Mouse (Mus musculus) heart, adult 2 months (tissue): ENCODE data around the gene Lman2. TPM values are rescaled to one million over a fixed set of nuclear protein-coding genes. Genes with fewer than 3 reads are reported as not detected.

Experiments
- DNase-seq, 2 experiments: peaks; one replicate each; pipeline ENCODE4 v3.0.0; 2021
- H3K27ac ChIP-seq: fragments of 200-600 bp; 2 replicates; pipeline ENCODE4 v1.8.1; 2022
- H3K27me3 ChIP-seq: fragments of 200-500 bp; 2 replicates; pipeline ENCODE4 v1.6.1; 2012; ENCODE audit warnings: mild to moderate bottlenecking, low read length, inconsistent platforms, mixed read lengths; ENCODE audit not compliant: control insufficient read depth, insufficient read depth
- H3K36me3 ChIP-seq: fragments of 200-500 bp; 2 replicates; pipeline ENCODE4 v1.6.1; 2012; ENCODE audit warnings: low read length, inconsistent platforms; ENCODE audit not compliant: control insufficient read depth, insufficient read depth
- H3K4me1 ChIP-seq: fragments of 200-500 bp; 2 replicates; pipeline ENCODE4 v1.6.1; 2011; ENCODE audit warnings: low read length; ENCODE audit not compliant: control insufficient read depth, insufficient read depth
- H3K4me3 ChIP-seq: fragments of 200-600 bp; 2 replicates; pipeline ENCODE4 v1.8.1; 2022
- H3K79me2 ChIP-seq: fragments of 200-500 bp; replicated peaks from 2 replicates; pipeline ENCODE4 v1.6.1; 2012; ENCODE audit warnings: mild to moderate bottlenecking, inconsistent platforms, low read length, moderate library complexity, mixed read lengths; ENCODE audit not compliant: control insufficient read depth, insufficient read depth
- H3K9ac ChIP-seq: fragments of 200-500 bp; 2 replicates; pipeline ENCODE4 v1.6.1; 2012; ENCODE audit warnings: low read depth, mild to moderate bottlenecking, control low read depth, inconsistent platforms, low read length, mixed read lengths
- CTCF ChIP-seq: fragments of 200-600 bp; IDR thresholded peaks from 2 replicates; pipeline ENCODE4 v1.8.1; 2022; ENCODE audit warnings: antibody characterized with exemption, mild to moderate bottlenecking, moderate library complexity
- EP300 ChIP-seq: fragments of 200-500 bp; IDR thresholded peaks from 2 replicates; pipeline ENCODE4 v1.6.1; 2011; ENCODE audit warnings: low read depth, low read length, control low read depth; ENCODE audit not compliant: insufficient read depth
- POLR2A ChIP-seq: fragments of 200-500 bp; IDR thresholded peaks from 2 replicates; pipeline ENCODE4 v1.6.1; 2011; ENCODE audit warnings: mild to moderate bottlenecking, low read depth, low read length, control low read depth; ENCODE audit not compliant: insufficient read depth
- WGBS: fragments of 180-500 bp; shearing (Covaris S2); methylation state at CpG from one replicate; pipeline ENCODE4 v1.1.7; 2018; 5-methylcytosine and 5-hydroxymethylcytosine counted together
- intact Hi-C: fragments of 180-260 bp; cut with DNase I; formaldehyde crosslinking; loops from one replicate; pipeline ENCODE4 v1.15.1; 2025
- polyA plus RNA-seq: library from polyadenylated mRNA; depleted of rRNA; stranded (reverse); fragments of >200 nt; gene quantifications from 2 replicates; pipeline ENCODE4 v1.2.3, GENCODE M21; 2012
- total RNA-seq, 2 experiments: library from RNA; stranded (reverse); gene quantifications; 2 replicates each; pipeline ENCODE4 v1.2.3; 2021

Lman2 gene
- total and polyA plus RNA-seq, 3 experiments = 50.5 to 52.6 (median 52.2) TPM

- Histone ChIP-seq H3K4me1 (peaks cover 2% of the 10 kb centered on the region; the same call in 1 of the 2 replicates), H3K9ac (no peak overlapping the region), H3K36me3 (no peaks in the 10 kb centered on the region), H3K4me3 (peak overlapping the region; percentile 60), H3K27me3 (no peaks in the 10 kb centered on the region), H3K27ac (no peak overlapping the region), H3K79me2 (no peaks in the 10 kb centered on the region)
- TF ChIP-seq EP300 = no peak
- peak; percentile 37 for TF ChIP-seq CTCF
- DNase-seq = no peak
- 43% methylated on average over 14 of the region's 14 CpGs for WGBS
- intact Hi-C loops = no loop called here
Observed at GRCm38 (mm10) chr13:55330567-55331400, 31.8 kb downstream of the Lman2 start.

- Histone ChIP-seq H3K4me3 (peak within 1 kb of the TSS; percentile 60), H3K79me2 (no peaks in the 10 kb centered on the region), H3K9ac (peak within 1 kb of the TSS; percentile 51), H3K27me3 (no peaks in the 10 kb centered on the region), H3K4me1 (peaks cover 2% of the 10 kb centered on the region; the same call in 1 of the 2 replicates), H3K27ac (no peak within 1 kb of the TSS), H3K36me3 (no peaks in the 10 kb centered on the region)
- under 1% methylated on average over 72 of the region's 82 CpGs for WGBS
- TF ChIP-seq EP300 (no peak), CTCF (no peak), POLR2A (no peak)
- intact Hi-C loops = loop anchor here (2.0 to 10.0 kb wide), 2 partner anchors 33 to 225 kb away; partner anchors contain the start of genes Lman2, Uimc1 and Zfp346
- DNase-seq = peak; percentile 89 to 90
Observed at GRCm38 (mm10) chr13:55329683-55330566, 32.7 kb downstream of the Lman2 start, which contains the start of gene Mxd3. Gene Mxd3 (minus strand): TSS chr13:55329823.

GRCm38 (mm10) chr13:55329109-55329682, 33.4 kb downstream of the Lman2 start:
- Histone ChIP-seq H3K4me1 (peaks cover 2% of the 10 kb centered on the region; the same call in 1 of the 2 replicates), H3K27me3 (no peaks in the 10 kb centered on the region), H3K79me2 (no peaks in the 10 kb centered on the region), H3K27ac (no peak overlapping the region), H3K36me3 (no peaks in the 10 kb centered on the region), H3K4me3 (peak overlapping the region; percentile 60), H3K9ac (peak overlapping the region; percentile 32; the same call in 1 of the 2 replicates)
- no peak for TF ChIP-seq POLR2A
- TF ChIP-seq EP300 = no peak
- no peak for TF ChIP-seq CTCF
- WGBS = 2% methylated on average over 29 of the region's 29 CpGs
- peak in 1 of 2 experiments; percentile 47 for DNase-seq
- intact Hi-C loops = loop anchor here (2.0 to 10.0 kb wide), 2 partner anchors 34 to 224 kb away; partner anchors contain the start of genes Lman2, Uimc1 and Zfp346

- Histone ChIP-seq H3K27ac (no peak overlapping the region), H3K36me3 (no peaks in the 10 kb centered on the region), H3K27me3 (no peaks in the 10 kb centered on the region), H3K4me3 (no peak overlapping the region), H3K79me2 (no peaks in the 10 kb centered on the region), H3K4me1 (peaks cover 2% of the 10 kb centered on the region; the same call in 1 of the 2 replicates), H3K9ac (no peak overlapping the region)
- intact Hi-C loops = loop anchor here (2.0 to 10.0 kb wide), 2 partner anchors 34 to 224 kb away; partner anchors contain the start of genes Lman2, Uimc1 and Zfp346
- DNase-seq = no peak
- WGBS = 84% methylated on average over 4 of the region's 4 CpGs
- TF ChIP-seq EP300 (no peak), POLR2A (no peak), CTCF (no peak)
Observed at GRCm38 (mm10) chr13:55328641-55329040, 33.9 kb downstream of the Lman2 start.

GRCm38 (mm10) chr13:55328171-55328570, 34.4 kb downstream of the Lman2 start:
- H3K27ac ChIP-seq = no peak overlapping the region
- H3K27me3 ChIP-seq = no peaks in the 10 kb centered on the region
- H3K79me2 ChIP-seq = no peaks in the 10 kb centered on the region
- intact Hi-C loops = loop anchor here (2.0 to 10.0 kb wide), 2 partner anchors 35 to 223 kb away; partner anchors contain the start of genes Lman2, Uimc1 and Zfp346
- no peak overlapping the region for H3K4me3 ChIP-seq
- TF ChIP-seq POLR2A (no peak), EP300 (no peak)
- no peak overlapping the region for H3K9ac ChIP-seq
- WGBS = 84% methylated on average over 6 of the region's 6 CpGs
- DNase-seq = no peak
- H3K4me1 ChIP-seq = peaks cover 2% of the 10 kb centered on the region; the same call in 1 of the 2 replicates
- H3K36me3 ChIP-seq = no peaks in the 10 kb centered on the region
